Mouse (Mus musculus) heart, postnatal 0 days (tissue): ENCODE results near the gene Piwil1.
A peak's percentile ranks its signal among the peaks of the same experiment; 100 is the strongest.

Experiments
- CTCF ChIP-seq: IDR thresholded peaks from 2 replicates; pipeline ENCODE4 v1.5.1; 2016; ENCODE audit warnings: antibody characterized with exemption, control low read depth, low read depth
- EP300 ChIP-seq: IDR thresholded peaks from 2 replicates; pipeline ENCODE4 v1.6.1; 2016; ENCODE audit warnings: antibody characterized with exemption, low read depth

DNA sequence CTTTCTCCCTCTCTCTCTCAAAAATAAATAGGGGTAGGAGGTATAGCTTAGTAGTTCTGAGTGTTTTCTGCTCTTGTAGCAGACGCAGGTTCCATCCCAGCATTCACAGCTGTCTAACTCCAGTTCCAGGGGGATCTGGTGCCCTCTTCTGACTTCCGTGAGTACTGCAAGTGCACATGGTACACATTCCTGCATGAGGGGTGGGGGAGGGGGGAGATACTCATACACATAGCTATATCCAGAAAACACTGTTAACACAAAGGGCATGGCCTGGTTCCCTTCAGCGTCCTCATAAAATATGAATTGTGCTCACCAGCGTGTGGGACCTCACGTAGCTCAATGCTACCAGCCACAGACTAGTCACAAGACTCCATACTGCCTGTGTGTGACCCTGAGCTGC is 27.0 kb downstream of the Piwil1 start:
- TF ChIP-seq CTCF (peak; percentile 11; the same call in 1 of the 2 replicates), EP300 (no peak)
